Mouse (Mus musculus): ENCODE data around the gene 2010106E10Rik. TPM values are rescaled to one million over a fixed set of nuclear protein-coding genes. Genes with fewer than 3 reads are reported as not detected.

Gene 2010106E10Rik
- polyA plus RNA-seq (2012; rRNA removed) = not detected in 2 replicates

GRCm38 (mm10) chrX:112494974-112495373 is at the start of gene 2010106E10Rik:
2010106E10Rik (plus strand) TSS chrX:112495274.

GRCm38 (mm10) chrX:112600511-112601305 is 105.6 kb downstream of the 2010106E10Rik start, which contains the start of gene Zfp711:
Zfp711 (plus strand) TSS chrX:112600526.

Other genes starting within 250 kb of the 2010106E10Rik start
- 5.5 and 7.4 TPM in 2 replicates for gene Apool, start 183.9 kb upstream of the 2010106E10Rik start, polyA plus RNA-seq (2012; rRNA removed)
- gene Satl1, start 88.5 kb upstream of the 2010106E10Rik start, polyA plus RNA-seq (2012; rRNA removed) = not detected in 2 replicates
- 28.4 and 31.8 TPM in 2 replicates for gene Zfp711, start 105.3 kb downstream of the 2010106E10Rik start, polyA plus RNA-seq (2012; rRNA removed)
- not detected in 2 replicates for gene Pof1b, start 203.4 kb downstream of the 2010106E10Rik start, polyA plus RNA-seq (2012; rRNA removed)

Data from central nervous system, embryonic 18 days (tissue).